Comparison of ENCODE assay signal across 32 mouse cellular contexts in genomic region chr19:5749476-5749875, GRCm38 (mm10). TPM values are rescaled to one million over a fixed set of nuclear protein-coding genes. Genes with fewer than 3 reads are reported as not detected.
DNase-seq lines count a peak whose midpoint lies in the region; ATAC-seq and TF ChIP-seq lines count a peak whose summit lies in the region.
"Had no signal": no experiment of that assay in that cellular context is flagged by ENCODE, and none has a peak within 500 bp of the region (broad histone marks: within the 10 kb centered on the region; RNA-seq: fewer than 3 reads in every experiment).

No protein-coding gene starts in this region.

- no peak overlapping the region for H3K4me3 ChIP-seq in embryonic fibroblast, embryonic 13.5 days (ENCODE audit: insufficient read depth, low read length)
- no peak overlapping the region for H3K4me3 ChIP-seq in forebrain, embryonic 11.5 days (ENCODE audit: low read depth, low read length)
- H3K4me3 ChIP-seq: erythroblast, embryonic 14.5 days; heart, embryonic 13.5 days; hindbrain, embryonic 15.5 days; kidney, embryonic 15.5 days; limb, embryonic 12.5 days; liver, embryonic 13.5 days; midbrain, embryonic 10.5 days had no signal

- H3K9ac ChIP-seq in forebrain, embryonic 11.5 days (ENCODE audit: low read length): no peak overlapping the region
- H3K9ac ChIP-seq: heart, embryonic 13.5 days; hindbrain, embryonic 15.5 days; kidney, embryonic 15.5 days; limb, embryonic 12.5 days; liver, embryonic 13.5 days; lung, embryonic 14.5 days had no signal

- TF ChIP-seq CTCF in embryonic fibroblast, embryonic 13.5 days (IDR thresholded peaks at IDR 0.05; ENCODE audit: borderline replicate concordance, insufficient read depth, low read length): no peak

- no peaks in the 10 kb centered on the region for H3K36me3 ChIP-seq in forebrain, embryonic 11.5 days (ENCODE audit: control insufficient read depth, insufficient read depth, low read length)
- H3K36me3 ChIP-seq: hindbrain, embryonic 15.5 days; kidney, embryonic 15.5 days; liver, embryonic 13.5 days; midbrain, embryonic 10.5 days had no signal

- 87% methylated on average over 6 of the region's 6 CpGs for WGBS in forebrain, embryonic 11.5 days

- H3K4me1 ChIP-seq in embryonic fibroblast, embryonic 13.5 days (ENCODE audit: control insufficient read depth, insufficient read depth, low read length): peaks cover 23% of the 10 kb centered on the region
- peaks cover 18% of the 10 kb centered on the region for H3K4me1 ChIP-seq in forebrain, embryonic 11.5 days (replicated peaks; ENCODE audit: control insufficient read depth, insufficient read depth, low read length)

- H3K9me3 ChIP-seq in forebrain, embryonic 11.5 days (ENCODE audit: control insufficient read depth, low read length): no peaks in the 10 kb centered on the region
- H3K9me3 ChIP-seq: heart, embryonic 13.5 days; hindbrain, embryonic 15.5 days; kidney, embryonic 15.5 days; limb, embryonic 12.5 days; liver, embryonic 13.5 days; midbrain, embryonic 10.5 days had no signal

- TF ChIP-seq POLR2A in embryonic fibroblast, embryonic 13.5 days (IDR thresholded peaks at IDR 0.05; ENCODE audit: low read depth, low read length): no peak

- peaks cover 36% of the 10 kb centered on the region for H3K27me3 ChIP-seq in forebrain, embryonic 11.5 days (ENCODE audit: control insufficient read depth, insufficient read depth, low read length)
- H3K27me3 ChIP-seq: Patski had no signal

- DNase-seq in frontal cortex, postnatal 10 days (ENCODE audit: low spot score in 2 of 2): no peak
- DNase-seq in 3T3-L1 (ENCODE audit: low read depth, low spot score): peak; percentile 94
- DNase-seq in adrenal gland, adult 2 months: peak; percentile 88
- DNase-seq in heart, postnatal 14 days: no peak
- no peak for DNase-seq in forebrain, embryonic 11.5 days (ENCODE audit: low spot score)
- DNase-seq: cerebellum, adult 18-20 months; cerebellum, postnatal 25 days; gastrocnemius, postnatal 14 days; heart, adult 18-20 months; heart, postnatal 4 days; kidney, postnatal 4 days; liver, embryonic 13.5 days; lung, embryonic 14.5 days; right cerebral cortex, adult 18-20 months; spleen, adult 18-20 months; thymus, adult 2 months had no signal

- 0 out of 2 replicates have a peak, but pooled peaks have one; percentile 50 for ATAC-seq in frontal cortex, adult (ENCODE audit: low TSS enrichment)
- ATAC-seq in forebrain, embryonic 11.5 days (replicated peaks; ENCODE audit: low FRiP score): no peak
- ATAC-seq in inflammation-experienced regulatory T-cells, adult 6 months: no peak
- ATAC-seq: forebrain, embryonic 16.5 days; intestine, postnatal 0 days; Patski had no signal

- 0 out of 2 replicates have a peak overlapping the region, but pooled peaks have one; percentile 21 for H3K27ac ChIP-seq in embryonic fibroblast, embryonic 13.5 days (ENCODE audit: insufficient read depth, low read length)
- H3K27ac ChIP-seq in forebrain, embryonic 11.5 days (ENCODE audit: low read depth, low read length): no peak overlapping the region
- H3K27ac ChIP-seq: heart, embryonic 13.5 days; hindbrain, embryonic 15.5 days; kidney, embryonic 15.5 days; limb, embryonic 12.5 days; liver, embryonic 13.5 days; macrophage; midbrain, embryonic 10.5 days had no signal

- intact Hi-C loops in heart, postnatal 14 days (cut with DNase I): no loop called here

- no peak overlapping the region for H3K4me2 ChIP-seq in forebrain, embryonic 11.5 days (ENCODE audit: low read depth, low read length, severe bottlenecking)
- H3K4me2 ChIP-seq: heart, embryonic 13.5 days; hindbrain, embryonic 15.5 days; kidney, embryonic 15.5 days; limb, embryonic 12.5 days; liver, embryonic 13.5 days; lung, embryonic 14.5 days had no signal

RNA-seq across cellular contexts. Expression of gene Ltbp3, which starts 8.8 kb away (rescaled TPM):
- 100 to 1,000 TPM; 174 to 246 TPM for total RNA-seq in adrenal gland, adult 2 months (2021)
- polyA plus RNA-seq in adrenal gland, adult 2 months (2012; rRNA removed): 737 and 768 TPM in 2 replicates
- 119 and 136 TPM in 2 replicates for polyA plus RNA-seq in embryonic fibroblast, embryonic 13.5 days (2011; ENCODE audit: insufficient read length, low read depth, missing spikeins)
- total RNA-seq in heart, postnatal 14 days (2021): 10 to 100 TPM; 47.2 to 55.5 TPM
- polyA plus RNA-seq in forebrain, embryonic 11.5 days (2014; fragmentation: Nextera tagmentation; extraction: Ambion mirVana): 5.0 and 5.5 TPM in 2 replicates
- polyA plus RNA-seq in inflammation-experienced regulatory T-cells, adult 6 months (2017; shearing (Covaris generic)): under 1 TPM in 1 of 3 experiments, not detected in 2; 0.77 TPM

RNA-seq across cellular contexts. Expression of gene Fam89b, which starts 20.0 kb away (rescaled TPM):
- total RNA-seq in adrenal gland, adult 2 months (2021): 10 to 100 TPM; 58.1 to 68.4 TPM
- 443 and 466 TPM in 2 replicates for polyA plus RNA-seq in adrenal gland, adult 2 months (2012; rRNA removed)
- polyA plus RNA-seq in embryonic fibroblast, embryonic 13.5 days (2011; ENCODE audit: insufficient read length, low read depth, missing spikeins): 51.3 and 54.8 TPM in 2 replicates
- total RNA-seq in heart, postnatal 14 days (2021): 10 to 100 TPM; 38.6 to 40.1 TPM
- polyA plus RNA-seq in forebrain, embryonic 11.5 days (2014; fragmentation: Nextera tagmentation; extraction: Ambion mirVana): 140 and 162 TPM in 2 replicates
- 10 to 100 TPM; 13.0 to 57.6 (median 36.1) TPM for polyA plus RNA-seq in inflammation-experienced regulatory T-cells, adult 6 months (2017; shearing (Covaris generic))

RNA-seq across cellular contexts. Expression of gene Scyl1, which starts 21.7 kb away (rescaled TPM):
- 100 to 1,000 TPM; 106 to 109 TPM for total RNA-seq in adrenal gland, adult 2 months (2021)
- 119 and 125 TPM in 2 replicates for polyA plus RNA-seq in adrenal gland, adult 2 months (2012; rRNA removed)
- 78.4 and 83.1 TPM in 2 replicates for polyA plus RNA-seq in embryonic fibroblast, embryonic 13.5 days (2011; ENCODE audit: insufficient read length, low read depth, missing spikeins)
- total RNA-seq in heart, postnatal 14 days (2021): 10 to 100 TPM; 66.2 to 67.2 TPM
- polyA plus RNA-seq in forebrain, embryonic 11.5 days (2014; fragmentation: Nextera tagmentation; extraction: Ambion mirVana): 65.2 and 66.3 TPM in 2 replicates
- polyA plus RNA-seq in inflammation-experienced regulatory T-cells, adult 6 months (2017; shearing (Covaris generic)): 10 to 100 TPM; 14.2 to 19.5 (median 15.4) TPM

RNA-seq across cellular contexts. Expression of gene Ehbp1l1, which starts 23.4 kb away (rescaled TPM):
- 10 to 100 TPM; 30.3 to 31.6 TPM for total RNA-seq in adrenal gland, adult 2 months (2021)
- 47.6 and 49.2 TPM in 2 replicates for polyA plus RNA-seq in adrenal gland, adult 2 months (2012; rRNA removed)
- polyA plus RNA-seq in embryonic fibroblast, embryonic 13.5 days (2011; ENCODE audit: insufficient read length, low read depth, missing spikeins): 62.8 and 86.1 TPM in 2 replicates
- 100 to 1,000 TPM; 124 to 141 TPM for total RNA-seq in heart, postnatal 14 days (2021)
- 6.8 and 7.4 TPM in 2 replicates for polyA plus RNA-seq in forebrain, embryonic 11.5 days (2014; fragmentation: Nextera tagmentation; extraction: Ambion mirVana)
- polyA plus RNA-seq in inflammation-experienced regulatory T-cells, adult 6 months (2017; shearing (Covaris generic)): 10 to 100 TPM; 12.5 to 43.4 (median 19.4) TPM

RNA-seq across cellular contexts. Expression of gene Kcnk7, which starts 45.3 kb away (rescaled TPM):
- not detected for total RNA-seq in adrenal gland, adult 2 months (2021)
- not detected in 2 replicates for polyA plus RNA-seq in adrenal gland, adult 2 months (2012; rRNA removed)
- polyA plus RNA-seq in embryonic fibroblast, embryonic 13.5 days (2011; ENCODE audit: insufficient read length, low read depth, missing spikeins): not detected in 2 replicates
- not detected for total RNA-seq in heart, postnatal 14 days (2021)
- polyA plus RNA-seq in forebrain, embryonic 11.5 days (2014; fragmentation: Nextera tagmentation; extraction: Ambion mirVana): not detected in 2 replicates
- polyA plus RNA-seq in inflammation-experienced regulatory T-cells, adult 6 months (2017; shearing (Covaris generic)): 1 to 10 TPM; 1.5 to 5.7 (median 2.6) TPM
- total RNA-seq: gastrocnemius, postnatal 14 days; heart, adult 18-20 months; heart, postnatal 4 days; layer of hippocampus, postnatal 14 days; left cerebral cortex, postnatal 10 days; midbrain, postnatal 0 days had no signal
- polyA plus RNA-seq: heart, embryonic 13.5 days; macrophage; midbrain, embryonic 10.5 days had no signal

Comparison
In these comparisons a context has a peak if more than half of its experiments do, and no peak if none do; other contexts are left out.
1. DNase-seq: peak in 3T3-L1 (single experiment) and adrenal gland, adult 2 months (single experiment); none in frontal cortex, postnatal 10 days (0 of 2), heart, postnatal 14 days (0 of 2) and forebrain, embryonic 11.5 days (single experiment).
2. RNA of gene Ltbp3, which starts 8.8 kb away (polyA plus RNA-seq): 737 to 768 TPM in adrenal gland, adult 2 months and 119 to 136 TPM in embryonic fibroblast, embryonic 13.5 days; 5.0 to 5.5 TPM in forebrain, embryonic 11.5 days and 0.77 TPM in inflammation-experienced regulatory T-cells, adult 6 months; every median in the first group is over 10 times any median in the second.